Mouse (Mus musculus): ENCODE data around the gene Smim12. TPM values are rescaled to one million over a fixed set of nuclear protein-coding genes. Genes with fewer than 3 reads are reported as not detected.

Smim12 gene
- total and polyA plus RNA-seq, 2 experiments from 2014 or later: 26.3 to 50.7 TPM

DNA sequence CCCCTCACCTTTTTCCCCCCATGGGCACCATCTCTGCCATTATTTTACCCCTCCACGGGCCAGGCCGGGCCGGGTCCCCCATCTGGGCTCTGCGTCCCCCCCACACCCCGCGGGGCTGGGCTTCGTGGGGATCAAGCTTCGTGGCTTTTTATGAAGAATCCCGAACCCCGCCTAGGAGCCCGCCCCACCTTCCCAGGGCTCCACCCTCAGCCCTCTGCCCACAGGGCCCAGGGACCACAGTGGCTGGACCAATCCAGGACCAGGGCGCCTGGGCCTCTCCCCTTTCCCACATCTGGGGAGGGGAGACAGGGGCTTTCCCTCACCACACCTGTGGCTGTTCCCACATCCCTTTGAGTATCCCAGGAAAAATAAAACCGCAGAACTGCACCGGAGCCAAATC lies 7.0 kb upstream of the Smim12 start:
- Histone ChIP-seq H3K4me3 (ENCODE audit: low read depth, low read length) (peak overlapping the region; percentile 38), H3K9ac (replicated peaks; ENCODE audit: low read length, poor library complexity, severe bottlenecking) (peak overlapping the region; percentile 65), H3K27me3 (ENCODE audit: insufficient read depth, low read length) (no peaks in the 10 kb centered on the region), H3K4me1 (ENCODE audit: insufficient read depth, low read length) (peaks cover 18% of the 10 kb centered on the region), H3K27ac (ENCODE audit: low read depth, low read length) (peak overlapping the region; percentile 58), H3K4me2 (ENCODE audit: low read depth, low read length, poor library complexity, severe bottlenecking) (peak overlapping the region; percentile 70), H3K9me3 (ENCODE audit: low read length) (no peaks in the 10 kb centered on the region), H3K36me3 (ENCODE audit: insufficient read depth, low read length) (peaks cover 5% of the 10 kb centered on the region; the same call in 1 of the 2 replicates)
- DNase-seq (ENCODE audit: low spot score) (no peak), ATAC-seq (ENCODE audit: low FRiP score) (no peak)
- 6% methylated on average over 14 of the region's 14 CpGs for WGBS
- TF ChIP-seq CTCF (IDR thresholded peaks at IDR 0.05): no peak

DNA sequence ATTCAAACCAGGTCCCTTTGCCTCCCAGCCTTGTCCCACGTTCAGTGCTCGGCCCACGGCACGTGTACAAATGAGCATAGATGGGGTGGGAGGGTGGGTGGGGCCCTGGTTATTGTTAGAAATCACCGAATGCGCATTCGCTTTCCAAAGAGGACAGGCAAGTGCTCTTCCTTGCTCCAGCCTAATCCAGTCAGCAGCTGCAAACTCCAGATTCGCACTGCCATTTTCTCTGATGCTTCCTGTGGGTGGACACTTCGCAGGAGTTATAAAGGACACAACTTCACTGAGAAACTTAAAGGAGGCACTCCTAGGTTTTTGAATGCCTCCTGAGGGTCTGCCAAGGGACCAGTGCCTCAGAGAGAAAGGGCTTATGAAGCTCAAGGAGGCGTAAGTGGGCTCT lies 6.3 kb upstream of the Smim12 start:
- 56% methylated on average over 10 of the region's 10 CpGs for WGBS
- TF ChIP-seq CTCF (IDR thresholded peaks at IDR 0.05): no peak
- no peak for ATAC-seq (ENCODE audit: low FRiP score)

GRCm38 (mm10) chr4:127242696-127243095 lies 888 bp upstream of the Smim12 start:
- no peak for TF ChIP-seq CTCF (IDR thresholded peaks at IDR 0.05)
- no peak overlapping the region for H3K4me3 ChIP-seq (ENCODE audit: low read depth, low read length)
- 51% methylated on average over 6 of the region's 6 CpGs for WGBS

More for the DNA sequence above, 6.3 kb upstream of the Smim12 start:
- no peak overlapping the region for H3K9ac ChIP-seq (replicated peaks; ENCODE audit: low read length, poor library complexity, severe bottlenecking)
- H3K36me3 ChIP-seq (ENCODE audit: insufficient read depth, low read length): peaks cover 5% of the 10 kb centered on the region; the same call in 1 of the 2 replicates
- H3K9me3 ChIP-seq (ENCODE audit: low read length): no peaks in the 10 kb centered on the region
- no peak for DNase-seq (ENCODE audit: low spot score)
- H3K4me1 ChIP-seq (ENCODE audit: insufficient read depth, low read length): peaks cover 12% of the 10 kb centered on the region
- no peak overlapping the region for H3K4me3 ChIP-seq (ENCODE audit: low read depth, low read length)
- no peak overlapping the region for H3K4me2 ChIP-seq (ENCODE audit: low read depth, low read length, poor library complexity, severe bottlenecking)
- no peak overlapping the region for H3K27ac ChIP-seq (ENCODE audit: low read depth, low read length)
- no peaks in the 10 kb centered on the region for H3K27me3 ChIP-seq (ENCODE audit: insufficient read depth, low read length)

DNA sequence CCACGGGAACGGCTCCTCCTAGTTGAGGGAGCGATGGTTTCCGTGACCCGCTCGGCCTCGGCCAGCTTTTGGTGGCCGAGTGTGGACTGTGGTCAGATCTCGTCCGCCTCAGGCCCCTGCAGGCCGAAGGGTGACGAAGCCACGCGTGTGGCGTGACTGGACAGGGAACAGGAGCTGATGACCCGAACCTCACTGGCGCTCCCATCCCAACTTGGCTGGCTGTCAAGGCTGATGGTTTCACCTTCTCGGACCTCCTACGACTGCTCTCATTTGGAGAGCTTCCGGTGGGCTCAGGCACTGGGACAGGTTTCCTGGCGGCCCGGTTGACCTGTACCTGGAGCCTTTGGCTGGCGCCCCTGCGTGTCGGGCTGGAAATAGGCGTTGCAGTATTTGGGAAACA lies 369 bp downstream of the Smim12 start:
- H3K4me3 ChIP-seq (ENCODE audit: low read depth, low read length): peak overlapping the region; percentile 89
- peak overlapping the region; percentile 57 for H3K27ac ChIP-seq (ENCODE audit: low read depth, low read length)
- H3K36me3 ChIP-seq (ENCODE audit: insufficient read depth, low read length): peaks cover 15% of the 10 kb centered on the region; the same call in 1 of the 2 replicates
- H3K9me3 ChIP-seq (ENCODE audit: low read length): no peaks in the 10 kb centered on the region
- ATAC-seq (ENCODE audit: low FRiP score) (peak; percentile 41), DNase-seq (ENCODE audit: low spot score) (no peak)
- peak overlapping the region; percentile 77 for H3K4me2 ChIP-seq (ENCODE audit: low read depth, low read length, poor library complexity, severe bottlenecking)
- whole genome bisulfite sequencing: 0% methylated on average over 25 of the region's 26 CpGs
- H3K27me3 ChIP-seq (ENCODE audit: insufficient read depth, low read length): no peaks in the 10 kb centered on the region
- H3K4me1 ChIP-seq (ENCODE audit: insufficient read depth, low read length): peaks cover 7% of the 10 kb centered on the region; the same call in 1 of the 2 replicates
- H3K9ac ChIP-seq (replicated peaks; ENCODE audit: low read length, poor library complexity, severe bottlenecking): peak overlapping the region; percentile 90
- TF ChIP-seq CTCF (IDR thresholded peaks at IDR 0.05): no peak

More at GRCm38 (mm10) chr4:127242696-127243095, 888 bp upstream of the Smim12 start:
- ATAC-seq (ENCODE audit: low FRiP score) (no peak), DNase-seq (ENCODE audit: low spot score) (no peak)
- Histone ChIP-seq H3K9ac (replicated peaks; ENCODE audit: low read length, poor library complexity, severe bottlenecking) (no peak overlapping the region), H3K4me2 (ENCODE audit: low read depth, low read length, poor library complexity, severe bottlenecking) (no peak overlapping the region), H3K36me3 (ENCODE audit: insufficient read depth, low read length) (peaks cover 11% of the 10 kb centered on the region; the same call in 1 of the 2 replicates), H3K4me1 (ENCODE audit: insufficient read depth, low read length) (peaks cover 7% of the 10 kb centered on the region; the same call in 1 of the 2 replicates), H3K27me3 (ENCODE audit: insufficient read depth, low read length) (no peaks in the 10 kb centered on the region), H3K9me3 (ENCODE audit: low read length) (no peaks in the 10 kb centered on the region), H3K27ac (ENCODE audit: low read depth, low read length) (no peak overlapping the region)

- H3K9ac ChIP-seq (replicated peaks; ENCODE audit: low read length, poor library complexity, severe bottlenecking): no peak overlapping the region
- ATAC-seq (ENCODE audit: low FRiP score) (peak; percentile 85), DNase-seq (ENCODE audit: low spot score) (peak; percentile 97)
- H3K9me3 ChIP-seq (ENCODE audit: low read length): no peaks in the 10 kb centered on the region
- peaks cover 15% of the 10 kb centered on the region for H3K36me3 ChIP-seq (ENCODE audit: insufficient read depth, low read length)
- no peak overlapping the region for H3K4me2 ChIP-seq (ENCODE audit: low read depth, low read length, poor library complexity, severe bottlenecking)
- H3K27me3 ChIP-seq (ENCODE audit: insufficient read depth, low read length): no peaks in the 10 kb centered on the region
- H3K4me1 ChIP-seq (ENCODE audit: insufficient read depth, low read length): peaks cover under 1% of the 10 kb centered on the region; the same call in 1 of the 2 replicates
- H3K27ac ChIP-seq (ENCODE audit: low read depth, low read length): no peak overlapping the region
- WGBS: 3% methylated on average over 5 of the region's 5 CpGs
- TF ChIP-seq CTCF (IDR thresholded peaks at IDR 0.05): peak; percentile 96
- H3K4me3 ChIP-seq (ENCODE audit: low read depth, low read length): no peak overlapping the region
Measured at GRCm38 (mm10) chr4:127249701-127250349, 6.2 kb downstream of the Smim12 start.

- no peaks in the 10 kb centered on the region for H3K4me1 ChIP-seq (ENCODE audit: insufficient read depth, low read length)
- no peaks in the 10 kb centered on the region for H3K9me3 ChIP-seq (ENCODE audit: low read length)
- H3K27me3 ChIP-seq (ENCODE audit: insufficient read depth, low read length): 0 out of 2 replicates have a peak, but pooled peaks cover 3% of the 10 kb centered on the region
- WGBS: 51% methylated on average over 22 of the region's 22 CpGs
- H3K36me3 ChIP-seq (ENCODE audit: insufficient read depth, low read length): peaks cover 11% of the 10 kb centered on the region
- DNase-seq (ENCODE audit: low spot score) (peak; percentile 50), ATAC-seq (ENCODE audit: low FRiP score) (no peak)
- no peak overlapping the region for H3K4me2 ChIP-seq (ENCODE audit: low read depth, low read length, poor library complexity, severe bottlenecking)
- H3K4me3 ChIP-seq (ENCODE audit: low read depth, low read length): no peak overlapping the region
- TF ChIP-seq CTCF (IDR thresholded peaks at IDR 0.05): no peak
- H3K27ac ChIP-seq (ENCODE audit: low read depth, low read length): no peak overlapping the region
- no peak overlapping the region for H3K9ac ChIP-seq (replicated peaks; ENCODE audit: low read length, poor library complexity, severe bottlenecking)
Measured at GRCm38 (mm10) chr4:127251963-127252585, 8.5 kb downstream of the Smim12 start.
